ENCODE assay signal across 39 mouse cellular contexts in the genomic region with DNA sequence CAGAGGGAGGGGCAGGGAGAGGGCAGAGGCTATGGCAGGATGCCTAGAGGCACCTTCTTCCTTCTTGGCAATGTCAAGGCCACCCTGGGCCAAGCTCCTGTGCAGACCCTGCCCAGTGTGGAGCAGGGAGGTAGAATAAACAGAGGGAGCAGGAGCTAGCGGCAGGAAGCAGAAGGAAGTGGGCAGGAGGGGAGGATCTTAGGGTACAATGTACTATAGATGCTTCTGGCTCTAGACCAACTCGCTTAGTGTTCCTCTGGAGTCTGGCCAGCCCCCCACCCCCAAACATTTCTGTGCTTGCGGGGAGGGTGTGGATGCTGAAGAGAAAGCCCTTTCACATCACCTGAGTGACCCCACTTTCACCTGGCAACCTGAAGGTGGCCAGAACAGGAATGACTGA. TPM values are rescaled to one million over a fixed set of nuclear protein-coding genes. Genes with fewer than 3 reads are reported as not detected.
DNase-seq lines count a peak whose midpoint lies in the region; ATAC-seq and TF ChIP-seq lines count a peak whose summit lies in the region.
"Had no signal": no experiment of that assay in that cellular context is flagged by ENCODE, and none has a peak within 500 bp of the region (broad histone marks: within the 10 kb centered on the region; RNA-seq: fewer than 3 reads in every experiment).

No protein-coding gene starts in this region.

- H3K36me3 ChIP-seq in embryonic facial prominence, embryonic 13.5 days = no peaks in the 10 kb centered on the region
- H3K36me3 ChIP-seq in embryonic facial prominence, embryonic 10.5 days (replicated peaks) = no peaks in the 10 kb centered on the region
- no peaks in the 10 kb centered on the region for H3K36me3 ChIP-seq in embryonic facial prominence, embryonic 14.5 days (ENCODE audit: control insufficient read depth, insufficient read depth, low read length)
- H3K36me3 ChIP-seq in lung, embryonic 16.5 days (ENCODE audit: control insufficient read depth, insufficient read depth, low read length) = no peaks in the 10 kb centered on the region
- H3K36me3 ChIP-seq: embryonic facial prominence, embryonic 12.5 days; heart, embryonic 13.5 days; liver, embryonic 12.5 days; midbrain, embryonic 12.5 days; neural tube, embryonic 13.5 days had no signal

- DNase-seq in embryonic facial prominence, embryonic 10.5 days (ENCODE audit: low spot score) = no peak
- peak; percentile 30 for DNase-seq in embryonic facial prominence, embryonic 14.5 days (ENCODE audit: low spot score)
- peak; percentile 56 for DNase-seq in lung, postnatal 36 days
- no peak for DNase-seq in left cerebral cortex, adult 2 months (ENCODE audit: extremely low spot score in 1 of 2, low spot score in 2 of 2)
- DNase-seq in Muller cell, postnatal 12 days (ENCODE audit: inconsistent ontology term) = no peak
- DNase-seq: adrenal gland, adult 8-10 months; cerebellum, adult 8-10 months; cerebellum, postnatal 36 days; gastrocnemius, adult 2 months; gastrocnemius, postnatal 36 days; heart, postnatal 10 days; kidney, postnatal 4 days; left cerebral cortex, postnatal 4 days; liver, postnatal 0 days; right cerebral cortex, adult 18-20 months; thymus, adult 2 months had no signal

- no peaks in the 10 kb centered on the region for H3K9me3 ChIP-seq in embryonic facial prominence, embryonic 13.5 days
- no peaks in the 10 kb centered on the region for H3K9me3 ChIP-seq in embryonic facial prominence, embryonic 10.5 days
- no peaks in the 10 kb centered on the region for H3K9me3 ChIP-seq in embryonic facial prominence, embryonic 14.5 days (ENCODE audit: control insufficient read depth, low read length)
- H3K9me3 ChIP-seq in lung, embryonic 16.5 days (ENCODE audit: control insufficient read depth, low read length) = peaks cover 2% of the 10 kb centered on the region; the same call in 1 of the 2 replicates
- H3K9me3 ChIP-seq: embryonic facial prominence, embryonic 12.5 days; liver, embryonic 12.5 days; midbrain, embryonic 12.5 days; neural tube, embryonic 13.5 days had no signal

- ATAC-seq in embryonic facial prominence, embryonic 13.5 days (ENCODE audit: insufficient number of reproducible peaks, insufficient read depth, low FRiP score, low TSS enrichment, low read depth) = peak; percentile 67
- ATAC-seq in embryonic facial prominence, embryonic 14.5 days (ENCODE audit: low read depth) = peak; percentile 67; the same call in 1 of the 2 replicates
- ATAC-seq in lung, embryonic 16.5 days (ENCODE audit: low read depth) = peak; percentile 71; the same call in 1 of the 2 replicates
- no peak for ATAC-seq in megakaryocyte-erythroid progenitor cell, adult 5-6 weeks (replicated peaks; ENCODE audit: low FRiP score, low TSS enrichment, poor library complexity, severe bottlenecking)
- ATAC-seq: forebrain, embryonic 16.5 days; intestine, postnatal 0 days; liver, embryonic 12.5 days; liver, postnatal 0 days had no signal

- TF ChIP-seq CTCF in left cerebral cortex, adult 2 months (IDR thresholded peaks at IDR 0.05) = no peak

- no peaks in the 10 kb centered on the region for H3K4me1 ChIP-seq in embryonic facial prominence, embryonic 13.5 days
- H3K4me1 ChIP-seq in embryonic facial prominence, embryonic 10.5 days = no peaks in the 10 kb centered on the region
- H3K4me1 ChIP-seq in embryonic facial prominence, embryonic 14.5 days (ENCODE audit: control insufficient read depth, insufficient read depth, low read length) = no peaks in the 10 kb centered on the region
- no peaks in the 10 kb centered on the region for H3K4me1 ChIP-seq in lung, embryonic 16.5 days (replicated peaks; ENCODE audit: control insufficient read depth, insufficient read depth, low read length)
- H3K4me1 ChIP-seq: embryonic facial prominence, embryonic 12.5 days; heart, embryonic 13.5 days; liver, embryonic 12.5 days; midbrain, embryonic 12.5 days; neural tube, embryonic 13.5 days had no signal

- intact Hi-C loops in left cerebral cortex, adult 2 months (cut with DNase I) = loop anchor here (10.0 kb wide), 1 partner anchor 335 kb away; no protein-coding TSS in a partner anchor

- no peak overlapping the region for H3K27ac ChIP-seq in embryonic facial prominence, embryonic 13.5 days
- H3K27ac ChIP-seq in embryonic facial prominence, embryonic 10.5 days (replicated peaks) = no peak overlapping the region
- no peak overlapping the region for H3K27ac ChIP-seq in embryonic facial prominence, embryonic 14.5 days (replicated peaks; ENCODE audit: low read depth, low read length)
- no peak overlapping the region for H3K27ac ChIP-seq in lung, embryonic 16.5 days (ENCODE audit: low read length)
- no peak overlapping the region for H3K27ac ChIP-seq in left cerebral cortex, adult 2 months
- H3K27ac ChIP-seq: embryonic facial prominence, embryonic 12.5 days; gastrocnemius, adult 2 months; heart, embryonic 13.5 days; hindbrain, embryonic 14.5 days; liver, embryonic 12.5 days; midbrain, embryonic 12.5 days; neural tube, embryonic 13.5 days; stomach, postnatal 0 days had no signal

- H3K9ac ChIP-seq in embryonic facial prominence, embryonic 13.5 days = no peak overlapping the region
- no peak overlapping the region for H3K9ac ChIP-seq in embryonic facial prominence, embryonic 14.5 days (ENCODE audit: low read depth, low read length)
- H3K9ac ChIP-seq in lung, embryonic 16.5 days (ENCODE audit: low read length) = no peak overlapping the region
- H3K9ac ChIP-seq: embryonic facial prominence, embryonic 12.5 days; heart, embryonic 13.5 days; hindbrain, embryonic 14.5 days; liver, embryonic 12.5 days; liver, postnatal 0 days; midbrain, embryonic 12.5 days; neural tube, embryonic 13.5 days had no signal

- no peak overlapping the region for H3K4me2 ChIP-seq in embryonic facial prominence, embryonic 13.5 days
- H3K4me2 ChIP-seq in embryonic facial prominence, embryonic 14.5 days (ENCODE audit: low read depth, low read length) = no peak overlapping the region
- H3K4me2 ChIP-seq in lung, embryonic 16.5 days (ENCODE audit: low read depth, low read length) = no peak overlapping the region
- H3K4me2 ChIP-seq: embryonic facial prominence, embryonic 12.5 days; heart, embryonic 13.5 days; hindbrain, embryonic 14.5 days; liver, embryonic 12.5 days; midbrain, embryonic 12.5 days; neural tube, embryonic 13.5 days had no signal

- H3K4me3 ChIP-seq in embryonic facial prominence, embryonic 13.5 days = no peak overlapping the region
- no peak overlapping the region for H3K4me3 ChIP-seq in embryonic facial prominence, embryonic 10.5 days
- H3K4me3 ChIP-seq in embryonic facial prominence, embryonic 14.5 days (ENCODE audit: low read depth, low read length) = no peak overlapping the region
- H3K4me3 ChIP-seq in lung, embryonic 16.5 days (ENCODE audit: low read length) = no peak overlapping the region
- H3K4me3 ChIP-seq in left cerebral cortex, adult 2 months = no peak overlapping the region
- H3K4me3 ChIP-seq: embryonic facial prominence, embryonic 12.5 days; erythroblast, embryonic 14.5 days; gastrocnemius, adult 2 months; heart, embryonic 13.5 days; liver, embryonic 12.5 days; midbrain, embryonic 12.5 days; neural tube, embryonic 13.5 days had no signal

- H3K27me3 ChIP-seq in embryonic facial prominence, embryonic 13.5 days = no peaks in the 10 kb centered on the region
- 0 out of 2 replicates have a peak, but pooled peaks cover 2% of the 10 kb centered on the region for H3K27me3 ChIP-seq in embryonic facial prominence, embryonic 10.5 days (replicated peaks; ENCODE audit: low read depth, poor library complexity, severe bottlenecking)
- H3K27me3 ChIP-seq in embryonic facial prominence, embryonic 14.5 days (replicated peaks; ENCODE audit: control insufficient read depth, insufficient read depth, low read length) = no peaks in the 10 kb centered on the region
- no peaks in the 10 kb centered on the region for H3K27me3 ChIP-seq in lung, embryonic 16.5 days (ENCODE audit: control insufficient read depth, insufficient read depth, low read depth, low read length)
- H3K27me3 ChIP-seq: embryonic facial prominence, embryonic 12.5 days; midbrain, embryonic 12.5 days; neural tube, embryonic 13.5 days had no signal

- 48% methylated on average over 3 of the region's 3 CpGs for WGBS in embryonic facial prominence, embryonic 13.5 days
- WGBS in embryonic facial prominence, embryonic 10.5 days = 61% methylated on average over 3 of the region's 3 CpGs
- 74% methylated on average over 3 of the region's 3 CpGs for WGBS in embryonic facial prominence, embryonic 14.5 days
- WGBS in lung, embryonic 16.5 days = 16% methylated on average over 3 of the region's 3 CpGs

RNA-seq across cellular contexts. Expression of gene Gabrp, which starts 0.9 kb away (rescaled TPM):
- 8.5 and 10.2 TPM in 2 replicates for polyA plus RNA-seq in embryonic facial prominence, embryonic 13.5 days (2015; fragmentation: Nextera tagmentation; extraction: Ambion mirVana)
- 0.60 and 1.8 TPM in 2 replicates for polyA plus RNA-seq in embryonic facial prominence, embryonic 10.5 days (2016; fragmentation: Nextera tagmentation; extraction: Ambion mirVana)
- polyA plus RNA-seq in embryonic facial prominence, embryonic 14.5 days (2014; fragmentation: Nextera tagmentation; extraction: Ambion mirVana) = 1.0 and 4.1 TPM in 2 replicates
- polyA plus RNA-seq in lung, embryonic 16.5 days (2015; fragmentation: Nextera tagmentation; extraction: Ambion mirVana) = 0.63 and 0.96 TPM in 2 replicates
- total RNA-seq in left cerebral cortex, adult 2 months (2021) = not detected
- total RNA-seq in megakaryocyte-erythroid progenitor cell, adult 5-6 weeks (2014; fragmentation: Nextera tagmentation) = not detected in 2 replicates
- not detected in 2 replicates for total RNA-seq in megakaryocyte-erythroid progenitor cell, adult 5-6 weeks (2017)
- total RNA-seq: adrenal gland, adult 8-10 months; gastrocnemius, adult 2 months; gastrocnemius, postnatal 36 days; heart, postnatal 10 days; hematopoietic stem cell, adult 5-6 weeks; layer of hippocampus, adult 8-10 months; layer of hippocampus, postnatal 25 days; left cerebral cortex, postnatal 4 days; megakaryocyte, adult 5-6 weeks had no signal
- polyA plus RNA-seq: C2C12; erythroblast, embryonic 14.5 days; forebrain, embryonic 16.5 days; hindbrain, embryonic 14.5 days; intestine, postnatal 0 days; spleen, adult 2 months had no signal

RNA-seq across cellular contexts. Expression of gene D130052B06Rik, which starts 19.5 kb away (rescaled TPM):
- 0.11 TPM in 1 of 2 replicates, not detected in the other for polyA plus RNA-seq in embryonic facial prominence, embryonic 13.5 days (2015; fragmentation: Nextera tagmentation; extraction: Ambion mirVana)
- polyA plus RNA-seq in embryonic facial prominence, embryonic 10.5 days (2016; fragmentation: Nextera tagmentation; extraction: Ambion mirVana) = 0.16 TPM in 1 of 2 replicates, not detected in the other
- not detected in 2 replicates for polyA plus RNA-seq in embryonic facial prominence, embryonic 14.5 days (2014; fragmentation: Nextera tagmentation; extraction: Ambion mirVana)
- polyA plus RNA-seq in lung, embryonic 16.5 days (2015; fragmentation: Nextera tagmentation; extraction: Ambion mirVana) = not detected in 2 replicates
- total RNA-seq in left cerebral cortex, adult 2 months (2021) = not detected
- not detected in 2 replicates for total RNA-seq in megakaryocyte-erythroid progenitor cell, adult 5-6 weeks (2014; fragmentation: Nextera tagmentation)
- not detected in 2 replicates for total RNA-seq in megakaryocyte-erythroid progenitor cell, adult 5-6 weeks (2017)
- total RNA-seq: adrenal gland, adult 8-10 months; CH12.LX; gastrocnemius, adult 2 months; gastrocnemius, postnatal 36 days; heart, adult 8-10 months; heart, postnatal 10 days; hematopoietic stem cell, adult 5-6 weeks; layer of hippocampus, adult 8-10 months; layer of hippocampus, postnatal 25 days; left cerebral cortex, postnatal 4 days; megakaryocyte, adult 5-6 weeks had no signal
- polyA plus RNA-seq: C2C12; erythroblast, embryonic 14.5 days; forebrain, embryonic 11.5 days; forebrain, embryonic 16.5 days; heart, embryonic 13.5 days; hindbrain, embryonic 14.5 days; intestine, postnatal 0 days; kidney, embryonic 14.5 days; liver, embryonic 12.5 days; liver, postnatal 0 days; spleen, adult 2 months; stomach, postnatal 0 days had no signal

Comparison
In these comparisons a context has a peak if more than half of its experiments do, and no peak if none do; other contexts are left out.
1. DNase-seq: peak in embryonic facial prominence, embryonic 14.5 days (single experiment) and lung, postnatal 36 days (single experiment); none in embryonic facial prominence, embryonic 10.5 days (single experiment), left cerebral cortex, adult 2 months (0 of 2) and Muller cell, postnatal 12 days (single experiment).